Mouse (Mus musculus) heart, embryonic 13.5 days (tissue): ENCODE data around the gene 2310039H08Rik. TPM values are rescaled to one million over a fixed set of nuclear protein-coding genes. Genes with fewer than 3 reads are reported as not detected.
A peak's percentile ranks its signal among the peaks of the same experiment; 100 is the strongest.

Experiments used
- ATAC-seq: fragments of 200-750 bp; cut with Nextera tagmentation; 2 replicates; pipeline ENCODE4 v1.8.0; 2017; ENCODE audit warnings: moderate TSS enrichment; ENCODE audit not compliant: insufficient number of reproducible peaks, low FRiP score, low TSS enrichment; ENCODE audit errors: extremely low read depth
- H3K27ac ChIP-seq: fragments of 300-500 bp; sonication (generic); replicated peaks from 2 replicates; pipeline ENCODE4 v1.5.1; 2015; ENCODE audit warnings: moderate library complexity, mild to moderate bottlenecking, inconsistent platforms
- H3K27me3 ChIP-seq: fragments of 300-500 bp; sonication (generic); replicated peaks from 2 replicates; pipeline ENCODE4 v1.6.1; 2015; ENCODE audit warnings: mild to moderate bottlenecking, inconsistent platforms
- H3K36me3 ChIP-seq: fragments of 300-500 bp; sonication (generic); 2 replicates; pipeline ENCODE4 v1.6.1; 2015; ENCODE audit warnings: mild to moderate bottlenecking, inconsistent platforms
- H3K4me1 ChIP-seq: fragments of 300-500 bp; sonication (generic); 2 replicates; pipeline ENCODE4 v1.6.1; 2015; ENCODE audit warnings: inconsistent platforms
- H3K4me2 ChIP-seq: fragments of 300-500 bp; sonication (generic); 2 replicates; pipeline ENCODE4 v1.6.1; 2015; ENCODE audit warnings: inconsistent platforms, mild to moderate bottlenecking, moderate library complexity
- H3K4me3 ChIP-seq: fragments of 300-500 bp; sonication (generic); 2 replicates; pipeline ENCODE4 v1.5.1; 2015; ENCODE audit warnings: moderate library complexity, mild to moderate bottlenecking, inconsistent platforms
- H3K9ac ChIP-seq: fragments of 300-500 bp; sonication (generic); 2 replicates; pipeline ENCODE4 v1.6.1; 2015; ENCODE audit warnings: inconsistent platforms, mild to moderate bottlenecking, moderate library complexity
- H3K9me3 ChIP-seq: fragments of 300-500 bp; sonication (generic); 2 replicates; pipeline ENCODE4 v1.6.1; 2016; ENCODE audit warnings: inconsistent platforms
- WGBS: fragments of 180-500 bp; shearing (Covaris S2); methylation state at CpG from one replicate; pipeline ENCODE4 v1.1.7; 2015; ENCODE audit warnings: mixed read lengths; 5-methylcytosine and 5-hydroxymethylcytosine counted together
- polyA plus RNA-seq: library from polyadenylated mRNA; unstranded; fragments of >200 nt; fragmentation: Nextera tagmentation; extraction: Ambion mirVana; gene quantifications from 2 replicates; pipeline ENCODE4 v1.2.1, GENCODE M21; 2015

2310039H08Rik gene
- polyA plus RNA-seq, 1 experiment from 2014 or later = 48.8 TPM

DNA sequence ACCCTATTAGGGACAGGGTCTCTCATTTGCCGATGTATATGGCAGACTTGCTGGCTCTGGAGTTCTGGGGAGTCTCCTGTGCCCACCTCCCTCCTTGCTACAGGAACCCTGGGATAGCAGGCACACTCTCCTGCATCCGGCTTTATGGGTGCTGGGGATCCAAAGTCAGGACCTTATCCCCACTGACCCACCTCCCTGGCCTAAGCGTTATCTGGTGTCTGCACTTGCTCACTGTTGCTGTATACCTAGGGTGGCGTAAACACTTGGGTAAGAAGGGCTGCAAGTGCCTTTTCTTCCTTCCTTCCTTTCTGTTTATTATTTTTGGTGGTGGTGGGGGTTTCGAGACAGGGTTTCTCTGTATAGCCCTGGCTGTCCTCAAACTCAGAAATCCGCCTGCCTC lies 31.1 kb upstream of the 2310039H08Rik start:
- Histone ChIP-seq H3K36me3 (peaks cover 60% of the 10 kb centered on the region), H3K27me3 (no peaks in the 10 kb centered on the region), H3K9ac (no peak overlapping the region), H3K4me1 (no peaks in the 10 kb centered on the region), H3K4me2 (no peak overlapping the region), H3K9me3 (no peaks in the 10 kb centered on the region), H3K4me3 (no peak overlapping the region), H3K27ac (no peak overlapping the region)
- no peak for ATAC-seq
- 83% methylated on average over 6 of the region's 6 CpGs for WGBS

GRCm38 (mm10) chr17:46742986-46743385 lies 29.4 kb upstream of the 2310039H08Rik start:
- no peaks in the 10 kb centered on the region for H3K27me3 ChIP-seq
- WGBS = 87% methylated on average over 9 of the region's 9 CpGs
- no peak overlapping the region for H3K9ac ChIP-seq
- no peaks in the 10 kb centered on the region for H3K9me3 ChIP-seq
- no peak overlapping the region for H3K4me2 ChIP-seq
- no peak overlapping the region for H3K27ac ChIP-seq
- peaks cover 60% of the 10 kb centered on the region for H3K36me3 ChIP-seq
- no peak overlapping the region for H3K4me3 ChIP-seq
- no peak for ATAC-seq
- H3K4me1 ChIP-seq = no peaks in the 10 kb centered on the region

DNA sequence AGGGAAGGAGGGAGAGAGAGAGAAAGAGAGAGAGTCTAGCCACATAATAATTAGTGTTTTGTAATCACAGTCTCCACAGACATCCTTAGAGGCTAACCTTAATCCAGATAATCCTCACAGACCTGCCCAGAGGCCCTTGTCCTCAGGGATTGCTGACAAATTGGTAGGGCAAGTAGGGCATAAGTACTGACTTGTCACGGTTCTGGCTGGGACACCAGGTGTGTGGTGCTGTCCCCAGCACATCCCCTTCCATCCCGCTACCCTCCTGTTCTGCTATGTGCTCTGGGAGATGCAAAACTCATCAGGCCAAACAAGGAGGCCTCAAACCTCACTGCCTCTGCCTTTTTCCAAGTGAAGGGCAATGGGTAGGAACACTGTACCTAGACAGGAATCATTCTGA lies 26.9 kb upstream of the 2310039H08Rik start:
- no peak for ATAC-seq
- H3K27me3 ChIP-seq = no peaks in the 10 kb centered on the region
- H3K9me3 ChIP-seq = no peaks in the 10 kb centered on the region
- peaks cover 55% of the 10 kb centered on the region for H3K36me3 ChIP-seq
- 93% methylated on average over 2 of the region's 2 CpGs for WGBS
- H3K4me1 ChIP-seq = peaks cover 3% of the 10 kb centered on the region
- H3K9ac ChIP-seq = no peak overlapping the region
- H3K4me3 ChIP-seq = no peak overlapping the region
- no peak overlapping the region for H3K27ac ChIP-seq
- no peak overlapping the region for H3K4me2 ChIP-seq

DNA sequence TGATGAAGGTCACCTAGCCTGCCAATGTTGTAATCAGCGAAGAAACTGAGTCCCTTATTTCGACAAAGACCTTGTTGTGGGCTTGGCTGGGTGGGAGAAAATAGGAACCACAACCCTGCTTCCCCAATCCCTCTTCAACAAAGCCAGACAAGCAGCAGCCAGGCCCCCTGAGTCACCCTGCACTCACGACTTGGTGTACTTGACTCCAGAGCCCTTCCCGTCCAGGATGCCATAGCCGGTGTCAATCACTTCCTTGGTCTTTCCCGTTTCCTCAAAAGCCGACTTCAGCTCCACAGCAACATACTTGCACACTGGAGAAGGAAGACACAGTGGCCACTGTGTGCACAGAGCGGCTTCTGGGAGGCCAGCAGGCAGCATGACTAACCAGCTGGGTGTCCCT lies 25.2 kb upstream of the 2310039H08Rik start:
- H3K9ac ChIP-seq = no peak overlapping the region
- H3K27ac ChIP-seq = no peak overlapping the region
- H3K9me3 ChIP-seq = no peaks in the 10 kb centered on the region
- no peak overlapping the region for H3K4me2 ChIP-seq
- 75% methylated on average over 8 of the region's 8 CpGs for WGBS
- peaks cover 13% of the 10 kb centered on the region for H3K4me1 ChIP-seq
- H3K27me3 ChIP-seq = no peaks in the 10 kb centered on the region
- H3K4me3 ChIP-seq = no peak overlapping the region
- H3K36me3 ChIP-seq = peaks cover 51% of the 10 kb centered on the region
- no peak for ATAC-seq

DNA sequence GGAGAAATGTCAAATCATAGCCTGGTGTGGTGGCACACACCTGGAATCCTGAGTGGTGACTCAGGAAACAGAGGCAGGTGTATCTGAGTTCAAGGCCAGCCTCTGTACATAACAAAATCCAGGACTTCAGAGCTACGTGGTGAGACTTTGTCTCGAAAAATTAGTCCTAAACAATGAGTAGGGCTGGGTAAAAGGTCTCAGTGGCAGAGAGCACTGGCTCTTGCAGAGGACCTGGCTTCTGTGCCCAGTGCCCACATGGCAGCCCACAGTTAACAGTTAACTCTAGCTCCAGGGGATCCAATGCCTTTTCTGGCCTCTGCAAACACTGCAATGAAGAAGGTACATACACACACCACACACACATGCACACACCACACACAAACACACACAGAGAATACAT lies 24.6 kb upstream of the 2310039H08Rik start:
- WGBS = 82% methylated on average over 2 of the region's 2 CpGs
- H3K9ac ChIP-seq = no peak overlapping the region
- no peaks in the 10 kb centered on the region for H3K9me3 ChIP-seq
- no peaks in the 10 kb centered on the region for H3K27me3 ChIP-seq
- peaks cover 47% of the 10 kb centered on the region for H3K36me3 ChIP-seq
- peaks cover 16% of the 10 kb centered on the region for H3K4me1 ChIP-seq
- H3K27ac ChIP-seq = no peak overlapping the region
- no peak overlapping the region for H3K4me3 ChIP-seq
- no peak for ATAC-seq
- no peak overlapping the region for H3K4me2 ChIP-seq

- 91% methylated on average over 5 of the region's 5 CpGs for WGBS
- Histone ChIP-seq H3K36me3 (peaks cover 32% of the 10 kb centered on the region), H3K27ac (no peak overlapping the region), H3K9me3 (no peaks in the 10 kb centered on the region), H3K27me3 (no peaks in the 10 kb centered on the region), H3K9ac (no peak overlapping the region), H3K4me2 (no peak overlapping the region), H3K4me3 (no peak overlapping the region), H3K4me1 (peaks cover 16% of the 10 kb centered on the region)
- no peak for ATAC-seq
Measured at GRCm38 (mm10) chr17:46749282-46749681, 23.2 kb upstream of the 2310039H08Rik start.

GRCm38 (mm10) chr17:46750580-46750979 lies 21.9 kb upstream of the 2310039H08Rik start:
- H3K27ac ChIP-seq = no peak overlapping the region
- ATAC-seq = no peak
- H3K4me1 ChIP-seq = peaks cover 16% of the 10 kb centered on the region
- 94% methylated on average over 4 of the region's 4 CpGs for WGBS
- no peaks in the 10 kb centered on the region for H3K9me3 ChIP-seq
- peak overlapping the region; percentile 90; the same call in 1 of the 2 replicates for H3K9ac ChIP-seq
- H3K27me3 ChIP-seq = no peaks in the 10 kb centered on the region
- H3K4me2 ChIP-seq = peak overlapping the region; percentile 84
- peak overlapping the region; percentile 85 for H3K4me3 ChIP-seq
- peaks cover 23% of the 10 kb centered on the region for H3K36me3 ChIP-seq

DNA sequence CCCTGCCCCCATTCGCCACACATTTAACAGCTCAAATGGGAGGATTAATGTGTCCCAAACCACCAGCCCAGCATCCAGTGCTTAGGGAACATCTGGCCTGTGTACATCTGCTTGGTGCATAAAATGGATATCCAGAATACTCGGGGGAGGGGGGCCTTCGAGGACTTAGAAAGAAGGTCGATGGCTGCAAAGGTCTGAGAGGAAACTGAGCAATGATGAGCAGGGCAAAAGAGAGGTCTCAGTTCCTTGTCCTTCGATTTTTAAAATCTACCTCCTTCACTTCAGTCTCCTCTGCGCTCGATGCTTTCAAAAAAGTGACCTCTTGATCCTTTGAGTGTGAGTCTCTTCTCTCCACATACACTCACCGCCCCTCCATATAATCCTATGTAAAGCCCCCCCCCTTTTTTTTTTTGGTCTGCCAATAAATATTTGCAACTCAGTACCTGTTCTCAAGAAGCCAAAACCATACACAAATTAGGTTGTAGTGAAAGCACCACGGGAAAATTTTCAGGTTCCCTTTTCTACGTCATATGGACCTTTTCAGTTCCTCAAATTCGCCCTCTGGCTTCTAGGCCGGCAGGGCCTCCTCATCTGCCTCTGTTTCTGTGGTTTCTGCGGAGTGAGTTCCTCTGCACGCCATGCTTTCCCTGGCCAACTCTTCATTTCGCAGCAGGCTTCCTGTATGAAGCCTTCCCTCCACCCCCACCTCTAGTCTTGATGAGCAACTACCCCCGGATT lies 21.2 kb upstream of the 2310039H08Rik start:
- Histone ChIP-seq H3K4me1 (peaks cover 16% of the 10 kb centered on the region), H3K4me3 (peak overlapping the region; percentile 85), H3K9ac (peak overlapping the region; percentile 90), H3K27me3 (no peaks in the 10 kb centered on the region), H3K4me2 (peak overlapping the region; percentile 84), H3K9me3 (no peaks in the 10 kb centered on the region), H3K36me3 (peaks cover 17% of the 10 kb centered on the region), H3K27ac (peak overlapping the region; percentile 89)
- WGBS = 28% methylated on average over 16 of the region's 16 CpGs
- no peak for ATAC-seq

DNA sequence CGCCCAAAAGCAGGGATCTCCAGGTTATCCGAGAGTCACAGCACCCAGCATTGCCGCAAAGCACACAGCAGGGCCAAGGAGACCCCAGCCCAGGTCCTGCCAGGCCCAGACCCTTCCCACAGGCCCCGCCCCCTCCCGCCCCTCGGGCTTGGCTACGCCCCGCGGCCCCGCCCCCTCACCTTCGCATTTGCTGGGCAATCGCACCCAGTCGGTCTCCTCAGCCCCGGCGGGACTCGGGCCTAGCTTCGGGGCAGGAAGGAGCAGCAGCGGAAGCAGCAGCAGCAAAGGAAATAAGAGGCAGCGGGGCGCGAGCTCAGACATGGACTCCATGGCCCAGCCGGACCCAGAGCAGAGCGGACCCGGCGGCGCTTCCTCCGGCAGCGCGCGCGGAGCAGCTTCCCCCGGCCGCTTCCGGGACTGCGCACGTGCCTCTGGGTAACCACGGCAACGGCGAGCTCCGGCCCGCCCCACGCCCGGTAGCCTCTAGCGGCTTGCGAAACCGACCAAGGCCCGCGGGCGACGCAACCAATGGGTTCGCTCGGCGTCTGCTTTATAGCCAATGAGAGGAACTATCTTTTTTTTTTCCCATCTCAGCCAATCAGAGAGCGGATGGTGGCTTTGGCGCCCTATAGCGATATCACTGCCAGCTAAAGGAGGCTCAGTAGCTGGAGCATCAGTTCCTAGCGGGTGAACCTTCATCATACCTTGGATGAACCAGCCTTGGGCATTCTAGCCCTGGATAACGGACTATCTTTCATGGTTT lies 20.5 kb upstream of the 2310039H08Rik start, which contains the start of gene Cnpy3:
TSS of gene Cnpy3 (minus strand) at position 421 of the 763 bp plus-strand sequence.
- ATAC-seq = peak; percentile 99
- Histone ChIP-seq H3K4me1 (peaks cover 16% of the 10 kb centered on the region), H3K9ac (peak within 1 kb of the TSS; percentile 90), H3K9me3 (no peaks in the 10 kb centered on the region), H3K4me3 (peak within 1 kb of the TSS; percentile 85), H3K36me3 (peaks cover 9% of the 10 kb centered on the region), H3K27ac (peak within 1 kb of the TSS; percentile 89), H3K27me3 (no peaks in the 10 kb centered on the region), H3K4me2 (peak within 1 kb of the TSS; percentile 84)
- WGBS = under 1% methylated on average over 58 of the region's 58 CpGs

DNA sequence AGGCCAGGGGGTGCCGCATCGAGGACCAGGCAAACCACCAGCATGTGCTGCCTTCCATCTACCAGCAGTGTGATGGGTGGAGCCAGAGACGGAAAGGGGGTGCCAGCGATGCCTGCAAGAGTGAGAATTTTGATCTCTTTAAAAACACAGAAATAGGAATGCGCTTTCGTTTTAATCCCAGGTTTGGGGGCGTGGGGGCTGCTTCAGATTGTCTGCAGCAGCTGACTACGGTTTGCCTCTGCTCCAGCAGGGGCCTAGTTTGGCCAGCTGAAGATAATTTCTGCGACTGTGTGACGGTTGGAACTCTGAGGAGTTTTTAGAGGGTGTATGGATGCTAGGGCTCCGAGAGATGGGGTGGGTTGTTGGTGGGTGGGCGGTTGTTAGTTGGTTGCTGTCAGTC lies 13.7 kb upstream of the 2310039H08Rik start:
- Histone ChIP-seq H3K27ac (no peak overlapping the region), H3K4me3 (no peak overlapping the region), H3K4me1 (no peaks in the 10 kb centered on the region), H3K9me3 (no peaks in the 10 kb centered on the region), H3K27me3 (no peaks in the 10 kb centered on the region), H3K4me2 (no peak overlapping the region), H3K36me3 (no peaks in the 10 kb centered on the region), H3K9ac (no peak overlapping the region)
- WGBS = 75% methylated on average over 12 of the region's 12 CpGs
- no peak for ATAC-seq

DNA sequence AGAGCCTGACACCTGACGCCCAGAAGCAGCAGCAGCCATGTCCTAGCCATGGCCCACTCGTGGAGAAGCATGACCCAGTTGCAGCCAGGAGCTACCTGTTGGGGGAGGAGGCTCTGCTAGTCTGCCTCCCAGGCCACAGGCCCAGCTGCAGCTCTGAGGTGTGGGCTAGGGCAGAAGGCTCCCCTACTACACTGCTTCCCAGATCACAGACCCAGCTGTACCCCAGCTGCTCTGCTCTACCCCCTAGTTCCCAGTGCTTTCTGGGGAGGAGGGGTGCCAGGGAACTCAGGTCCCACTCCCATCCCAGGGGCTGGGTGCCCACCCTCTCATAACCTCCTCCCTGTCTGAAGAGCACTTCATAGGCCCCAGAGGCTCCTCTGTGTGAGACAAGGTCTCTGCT lies 8.9 kb upstream of the 2310039H08Rik start, which contains the start of gene Ptcra:
TSS of gene Ptcra (minus strand) at position 169 of the 400 bp plus-strand sequence.
- Histone ChIP-seq H3K4me3 (no peak within 1 kb of the TSS), H3K4me2 (no peak within 1 kb of the TSS), H3K27ac (no peak within 1 kb of the TSS), H3K4me1 (no peaks in the 10 kb centered on the region), H3K27me3 (no peaks in the 10 kb centered on the region), H3K9me3 (no peaks in the 10 kb centered on the region), H3K36me3 (no peaks in the 10 kb centered on the region), H3K9ac (no peak within 1 kb of the TSS)
- no peak for ATAC-seq
- 55% methylated on average over 2 of the region's 2 CpGs for WGBS
